Mouse (Mus musculus): ENCODE results near the gene Ptk7. TPM values are rescaled to one million over a fixed set of nuclear protein-coding genes. Genes with fewer than 3 reads are reported as not detected.
"Not testable (repeated sequence)": the region's sequence is repeated elsewhere in the genome, so short reads cannot be mapped to it uniquely, and the experiment has no call there.

Gene Ptk7
- total RNA-seq, 2 experiments from 2014 or later, result 3.3 to 4.1 TPM

DNA sequence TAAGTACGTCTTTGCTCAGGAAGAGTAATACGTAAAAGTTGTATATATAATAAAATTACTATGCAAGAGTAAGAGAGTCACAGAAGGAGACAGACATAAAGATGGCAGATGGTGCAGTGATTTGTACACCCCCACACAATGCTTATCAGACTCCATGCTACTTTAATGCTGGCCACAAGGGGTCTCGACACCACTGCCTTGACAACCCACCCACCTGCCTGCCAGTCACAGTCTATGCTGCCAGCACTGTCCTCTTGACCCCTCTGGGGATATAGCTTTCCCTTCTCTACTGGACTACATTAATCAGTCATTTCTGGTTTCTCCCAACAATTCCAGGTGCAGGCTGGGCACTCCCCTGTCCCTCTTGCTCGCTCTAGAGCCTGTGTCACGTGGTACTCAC is 50.7 kb downstream of the Ptk7 start:
- intact Hi-C loops (cut with DNase I), result no loop called here
- DNase-seq (ENCODE audit: low spot score), result no peak

DNA sequence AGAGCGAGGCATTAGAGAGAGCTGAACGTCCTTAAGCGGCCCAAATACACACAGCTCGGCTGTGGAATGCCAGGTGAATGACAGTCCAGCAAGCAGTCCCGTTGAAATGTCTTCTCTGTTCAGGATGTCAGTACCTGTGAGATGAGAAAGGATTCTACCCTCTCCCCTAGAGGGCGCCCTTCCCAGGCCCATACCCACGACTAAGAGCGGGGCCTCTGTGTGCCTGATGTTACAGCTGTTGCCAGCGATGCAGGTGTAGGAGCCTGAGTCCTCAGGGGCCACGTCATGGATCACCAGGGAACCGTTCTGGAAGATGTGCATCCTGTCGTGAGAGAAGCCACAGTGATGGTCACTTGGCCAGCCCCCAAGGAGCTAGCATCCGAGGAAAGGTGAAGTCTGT is 53.2 kb downstream of the Ptk7 start:
- intact Hi-C loops (cut with DNase I), result no loop called here
- no peak for DNase-seq (ENCODE audit: low spot score)

DNA sequence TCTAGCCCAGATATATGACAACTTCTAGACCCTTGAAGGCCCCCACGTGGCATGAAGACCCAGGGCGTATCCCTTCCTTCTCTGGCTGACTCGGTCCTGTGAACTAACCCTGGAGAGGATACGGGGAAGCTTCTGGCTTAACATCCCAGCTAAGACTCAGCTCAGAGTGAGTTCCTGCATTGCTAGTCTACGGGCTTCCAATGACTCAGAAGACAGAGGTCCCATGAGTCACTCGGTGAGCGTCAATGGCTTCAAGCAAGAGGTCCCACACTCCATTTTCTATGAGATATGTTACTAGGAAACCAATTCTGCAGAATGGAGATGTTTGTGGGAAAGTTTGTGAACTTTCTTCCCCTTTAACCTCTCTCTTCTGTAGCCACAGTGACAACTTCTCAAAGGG is 54.8 kb downstream of the Ptk7 start:
- no peak for DNase-seq (ENCODE audit: low spot score)
- intact Hi-C loops (cut with DNase I), result no loop called here

DNA sequence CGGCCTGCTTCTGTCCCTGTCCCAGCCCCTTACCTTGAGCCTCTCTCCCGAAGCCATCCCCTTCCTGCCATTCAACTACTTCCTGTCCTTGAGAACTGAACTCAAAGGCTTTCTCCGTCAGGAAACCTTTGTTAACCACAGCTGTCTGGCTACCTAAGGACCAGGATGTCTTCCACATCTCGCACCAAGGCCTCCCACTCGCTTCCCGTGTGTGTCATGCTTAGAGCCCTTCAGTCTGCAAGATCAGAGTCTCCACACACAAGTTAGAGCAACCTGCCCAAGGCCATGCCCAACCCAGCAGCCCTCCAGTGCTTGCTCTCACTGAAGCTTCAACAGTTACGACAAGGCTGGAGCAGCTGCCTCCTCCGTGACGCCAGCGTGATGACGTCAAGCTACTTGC is 58.3 kb downstream of the Ptk7 start:
- intact Hi-C loops (cut with DNase I), result no loop called here
- no peak for DNase-seq (ENCODE audit: low spot score)

DNA sequence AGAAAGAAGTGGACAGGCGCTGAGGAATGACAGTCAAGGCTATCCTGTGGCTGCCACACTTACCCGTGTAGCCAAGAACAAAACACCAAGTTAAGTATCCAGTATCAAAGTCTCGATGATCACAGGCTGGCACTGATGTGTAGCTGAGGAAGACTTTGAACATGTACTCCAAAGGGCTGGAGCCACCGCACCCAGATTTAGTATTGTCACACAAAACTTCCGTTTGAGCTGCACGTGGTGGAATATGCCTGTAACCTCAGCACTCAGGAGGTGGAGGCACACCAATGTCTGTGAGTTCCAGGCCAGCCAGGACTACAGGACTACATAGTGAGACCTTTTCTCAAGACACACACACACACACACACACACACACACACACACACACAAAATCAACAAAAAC is 70.2 kb downstream of the Ptk7 start:
- intact Hi-C loops (cut with DNase I), result loop anchor here (5.0 kb wide), 1 partner anchor 148 kb away; the partner anchor contains the start of gene Ppp2r5d
- no peak for DNase-seq (ENCODE audit: low spot score)

GRCm38 (mm10) chr17:46558151-46558550 is 71.2 kb downstream of the Ptk7 start:
- intact Hi-C loops (cut with DNase I), result loop anchor here (5.0 kb wide), 1 partner anchor 149 kb away; the partner anchor contains the start of gene Ppp2r5d
- DNase-seq (ENCODE audit: low spot score), result no peak

DNA sequence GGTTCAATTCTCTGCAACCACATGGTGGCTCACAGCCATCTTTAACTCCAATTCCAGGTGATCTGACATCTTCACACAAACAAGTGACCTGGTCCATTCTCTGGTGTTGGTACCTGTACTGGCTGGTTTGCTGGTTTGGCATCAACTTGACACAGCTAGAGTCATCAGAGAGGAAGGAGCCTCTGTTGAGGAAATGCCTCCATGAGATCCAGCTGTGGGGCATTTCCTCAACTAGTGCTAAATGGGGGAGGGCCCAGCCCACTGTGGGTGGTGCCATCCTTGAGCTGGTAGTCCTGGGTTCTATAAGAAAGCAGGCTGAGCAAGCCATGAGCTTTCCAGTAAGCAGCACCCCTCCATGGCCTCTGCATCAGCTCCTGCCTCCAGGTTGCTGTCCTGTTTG is 72.0 kb downstream of the Ptk7 start:
- not testable (repeated sequence) for DNase-seq (ENCODE audit: low spot score)
- intact Hi-C loops (cut with DNase I), result loop anchor here (2.0 to 5.0 kb wide), 2 partner anchors 87 to 150 kb away; partner anchors contain the start of gene Ppp2r5d

GRCm38 (mm10) chr17:46556584-46556945 is 72.7 kb downstream of the Ptk7 start:
- DNase-seq (ENCODE audit: low spot score), result peak; percentile 32
- intact Hi-C loops (cut with DNase I), result loop anchor here (2.0 to 5.0 kb wide), 2 partner anchors 88 to 151 kb away; partner anchors contain the start of gene Ppp2r5d

GRCm38 (mm10) chr17:46555673-46556583 is 73.4 kb downstream of the Ptk7 start, which contains the start of gene Srf:
TSS of gene Srf (minus strand) at chr17:46556175.
- DNase-seq (ENCODE audit: low spot score), result peak; percentile 98
- intact Hi-C loops (cut with DNase I), result loop anchor here (2.0 to 5.0 kb wide), 2 partner anchors 89 to 151 kb away; partner anchors contain the start of gene Ppp2r5d

DNA sequence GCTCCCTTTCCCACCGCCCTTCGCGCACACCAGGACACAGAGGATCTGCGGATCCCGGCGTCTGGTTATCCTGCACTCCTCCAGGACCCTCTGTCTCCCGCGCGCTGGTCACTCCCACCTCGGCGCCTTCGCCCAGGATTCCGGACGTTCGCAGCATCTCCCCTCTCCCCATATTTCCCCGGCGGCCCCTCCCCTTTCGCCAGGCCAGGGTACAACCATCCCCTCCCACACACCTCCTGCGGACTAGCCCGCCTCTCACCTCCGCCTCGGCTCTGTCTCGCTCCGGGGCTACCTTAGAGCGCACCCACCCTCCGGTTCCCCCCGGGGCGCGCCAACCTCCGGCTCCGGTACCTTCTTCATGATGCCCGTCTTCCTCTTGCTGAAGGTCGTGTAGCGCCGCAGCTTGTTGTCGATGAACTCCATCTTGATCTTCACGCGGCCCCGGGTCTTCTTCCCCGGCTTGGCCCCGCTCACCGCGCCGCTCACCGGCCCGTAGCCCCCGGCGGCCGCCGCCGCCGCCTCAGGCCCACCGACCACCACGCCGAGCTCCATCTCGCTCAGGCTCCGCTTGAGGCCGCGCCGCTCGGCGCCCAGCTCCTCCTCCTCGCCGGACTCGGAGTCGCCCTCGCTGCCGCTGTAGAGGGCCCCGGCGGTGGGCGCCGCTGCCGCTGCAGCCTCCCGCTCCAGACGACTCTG is 74.2 kb downstream of the Ptk7 start:
- no peak for DNase-seq (ENCODE audit: low spot score)
- intact Hi-C loops (cut with DNase I), result loop anchor here (5.0 kb wide), 2 partner anchors 152 to 173 kb away; partner anchors contain the start of genes Ppp2r5d and Zfp318

DNA sequence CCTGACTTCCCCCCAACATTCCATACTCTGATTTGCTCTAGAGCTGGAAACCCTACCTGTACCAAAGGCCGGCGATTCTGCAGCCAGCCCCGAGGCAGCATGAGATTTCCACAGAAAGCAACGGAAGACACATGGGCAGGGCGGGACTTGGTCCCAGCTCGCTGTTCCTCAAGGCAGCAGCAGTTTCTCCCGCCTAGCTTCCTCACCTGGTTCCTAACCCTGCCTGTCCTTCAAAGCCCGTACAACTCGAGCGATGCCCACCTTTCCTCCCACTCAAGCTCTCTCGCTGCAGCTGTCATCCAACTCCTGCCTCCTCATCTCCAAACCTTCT is 74.7 kb downstream of the Ptk7 start:
- DNase-seq (ENCODE audit: low spot score), result no peak
- intact Hi-C loops (cut with DNase I), result loop anchor here (5.0 kb wide), 1 partner anchor 172 kb away; the partner anchor contains the start of gene Zfp318

GRCm38 (mm10) chr17:46553926-46554325 is 75.4 kb downstream of the Ptk7 start:
- DNase-seq (ENCODE audit: low spot score), result no peak
- intact Hi-C loops (cut with DNase I), result loop anchor here (5.0 kb wide), 1 partner anchor 172 kb away; the partner anchor contains the start of gene Zfp318

DNA sequence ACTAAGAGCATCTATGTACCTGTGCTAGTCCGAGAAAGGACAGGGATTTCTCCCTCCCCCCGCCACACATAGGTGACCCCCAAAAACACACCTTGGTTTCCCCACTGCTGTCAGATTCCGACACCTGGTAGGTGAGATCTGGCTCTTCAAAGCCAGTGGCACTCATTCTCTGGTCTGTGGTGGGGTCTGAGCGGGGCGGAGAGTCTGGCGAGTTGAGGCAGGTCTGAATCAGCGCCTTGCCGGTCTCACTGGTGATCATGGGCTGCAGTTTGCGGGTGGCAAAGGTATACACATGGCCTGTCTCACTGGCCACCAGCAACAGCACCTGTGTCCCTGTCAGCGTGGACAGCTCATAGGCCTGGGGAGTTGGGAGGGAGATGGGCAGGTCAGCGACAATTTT is 75.8 kb downstream of the Ptk7 start:
- intact Hi-C loops (cut with DNase I), result loop anchor here (5.0 kb wide), 1 partner anchor 171 kb away; the partner anchor contains the start of gene Zfp318
- DNase-seq (ENCODE audit: low spot score), result no peak

DNA sequence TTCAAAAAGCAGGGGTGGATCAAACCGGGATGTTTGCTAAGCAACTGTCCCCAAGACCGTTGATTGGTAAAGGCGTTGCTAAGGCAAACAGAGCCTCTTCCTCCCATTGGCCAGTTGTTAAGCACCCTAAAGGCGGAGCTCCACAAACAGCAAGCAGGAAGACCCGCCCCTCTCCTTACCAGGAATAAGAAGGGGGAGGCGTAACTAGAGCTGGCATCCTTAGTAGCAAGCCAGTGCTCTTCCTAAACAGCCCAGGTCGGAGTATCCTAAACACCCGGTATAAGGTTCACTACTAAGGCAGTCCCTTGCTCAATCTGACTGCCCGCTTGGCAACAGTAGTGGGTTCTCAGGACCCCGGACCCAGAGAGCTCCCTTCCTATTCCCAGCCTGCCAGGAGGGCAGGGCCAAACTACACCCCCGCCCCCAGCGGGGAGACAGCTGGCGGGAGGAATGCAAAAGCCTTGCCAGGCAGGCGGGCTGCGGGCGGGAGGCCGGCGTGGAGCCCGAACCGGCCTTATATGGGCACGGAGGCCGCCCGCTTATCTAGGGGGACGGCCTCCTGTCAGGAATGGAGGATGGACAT is 76.4 kb downstream of the Ptk7 start:
- intact Hi-C loops (cut with DNase I), result loop anchor here (5.0 kb wide), 1 partner anchor 171 kb away; the partner anchor contains the start of gene Zfp318
- DNase-seq (ENCODE audit: low spot score), result peak; percentile 91

DNA sequence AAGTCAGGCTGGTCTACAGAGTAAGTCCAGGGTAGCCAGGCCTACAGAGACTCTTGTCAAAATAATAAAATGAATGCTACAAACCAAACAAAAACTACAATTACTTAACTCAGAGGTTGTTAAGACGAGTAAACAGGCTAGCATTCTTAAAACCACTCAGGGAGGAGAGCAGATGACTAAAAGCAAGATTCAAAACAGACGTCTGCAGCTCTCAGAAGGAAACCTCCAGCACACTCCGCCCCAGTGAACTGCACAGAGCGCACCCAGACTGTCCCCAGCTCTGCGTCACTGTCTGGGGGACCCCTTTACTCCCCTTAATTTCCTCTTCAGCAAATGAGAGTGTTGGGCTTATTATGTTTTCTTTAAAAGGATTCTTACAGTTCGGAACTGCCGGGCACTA is 77.2 kb downstream of the Ptk7 start:
- DNase-seq (ENCODE audit: low spot score), result no peak
- intact Hi-C loops (cut with DNase I), result loop anchor here (5.0 kb wide), 1 partner anchor 170 kb away; the partner anchor contains the start of gene Zfp318

GRCm38 (mm10) chr17:46551369-46551768 is 77.9 kb downstream of the Ptk7 start:
- intact Hi-C loops (cut with DNase I), result loop anchor here (5.0 kb wide), 1 partner anchor 169 kb away; the partner anchor contains the start of gene Zfp318
- DNase-seq (ENCODE audit: low spot score), result no peak

DNA sequence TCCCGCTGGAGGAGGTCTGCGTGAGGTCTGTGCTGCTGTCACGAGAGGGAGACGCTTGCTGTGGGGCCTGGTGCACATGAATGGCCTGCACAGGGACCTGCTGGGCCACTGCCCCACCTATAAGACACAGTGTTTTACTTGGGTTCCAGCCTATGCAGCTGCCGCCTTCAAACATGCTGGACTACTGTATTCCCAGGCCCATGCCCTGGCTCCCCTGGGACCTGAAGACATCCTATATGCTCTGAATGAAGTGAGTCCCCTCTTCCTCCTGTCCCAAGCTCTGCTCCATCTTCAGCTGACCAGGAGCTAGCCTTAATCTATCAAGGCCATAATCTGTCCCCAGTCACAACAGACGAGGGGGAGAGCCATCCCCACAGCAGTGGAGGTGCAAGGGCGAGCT is 78.4 kb downstream of the Ptk7 start:
- DNase-seq (ENCODE audit: low spot score), result no peak
- intact Hi-C loops (cut with DNase I), result loop anchor here (5.0 kb wide), 1 partner anchor 169 kb away; the partner anchor contains the start of gene Zfp318

GRCm38 (mm10) chr17:46549642-46550041 is 79.7 kb downstream of the Ptk7 start:
- no peak for DNase-seq (ENCODE audit: low spot score)
- intact Hi-C loops (cut with DNase I), result loop anchor here (5.0 kb wide), 1 partner anchor 167 kb away; the partner anchor contains the start of gene Zfp318

GRCm38 (mm10) chr17:46549193-46549592 is 80.1 kb downstream of the Ptk7 start:
- intact Hi-C loops (cut with DNase I), result no loop called here
- no peak for DNase-seq (ENCODE audit: low spot score)

DNA sequence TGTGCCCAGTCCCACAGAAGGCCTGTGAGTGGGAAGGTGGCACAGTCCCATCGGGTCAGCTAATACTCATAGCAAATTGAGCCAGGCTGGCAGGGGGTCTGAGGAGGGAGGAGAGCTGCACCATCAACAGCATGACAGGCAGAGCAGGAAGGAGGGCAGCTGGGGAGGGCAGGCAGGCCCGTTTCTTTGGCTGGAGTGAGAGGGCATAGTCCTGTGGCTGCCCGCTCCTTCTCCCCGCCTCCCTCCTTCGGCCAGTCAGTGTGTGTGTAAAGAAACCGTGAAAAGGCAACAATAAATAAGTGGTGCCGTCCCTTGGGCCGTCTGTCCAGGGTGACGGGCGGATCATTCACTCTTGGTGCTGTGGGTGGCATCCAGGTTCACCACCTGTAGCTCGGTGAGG is 80.6 kb downstream of the Ptk7 start:
- no peak for DNase-seq (ENCODE audit: low spot score)

More for the DNA sequence above, 80.6 kb downstream of the Ptk7 start:
- intact Hi-C loops (cut with DNase I), result no loop called here

All from heart, postnatal 25 days (tissue).